Mouse (Mus musculus) stomach, embryonic 16.5 days (tissue): ENCODE measurements around the gene Mtcl1. TPM values are rescaled to one million over a fixed set of nuclear protein-coding genes. Genes with fewer than 3 reads are reported as not detected.

ENCODE experiments used
- ATAC-seq: fragments of 200-750 bp; cut with Nextera tagmentation; 2 replicates; pipeline ENCODE4 v1.8.0; 2017; ENCODE audit warnings: moderate number of reproducible peaks, moderate TSS enrichment; ENCODE audit not compliant: insufficient read depth, low FRiP score
- H3K27ac ChIP-seq: fragments of 300-500 bp; sonication (generic); 2 replicates; pipeline ENCODE4 v1.5.1; 2014; ENCODE audit warnings: low read length
- H3K27me3 ChIP-seq: fragments of 300-500 bp; sonication (generic); 2 replicates; pipeline ENCODE4 v1.6.1; 2014; ENCODE audit warnings: low read length, control low read depth, mixed read lengths; ENCODE audit not compliant: control insufficient read depth, insufficient read depth
- H3K36me3 ChIP-seq: fragments of 300-500 bp; sonication (generic); 2 replicates; pipeline ENCODE4 v1.6.1; 2014; ENCODE audit warnings: low read length; ENCODE audit not compliant: control insufficient read depth, insufficient read depth
- H3K4me1 ChIP-seq: fragments of 300-500 bp; sonication (generic); 2 replicates; pipeline ENCODE4 v1.6.1; 2014; ENCODE audit warnings: low read length, control low read depth, mixed read lengths; ENCODE audit not compliant: control insufficient read depth, insufficient read depth
- H3K4me2 ChIP-seq: fragments of 300-500 bp; sonication (generic); 2 replicates; pipeline ENCODE4 v1.6.1; 2014; ENCODE audit warnings: low read depth, low read length, mixed read lengths
- H3K4me3 ChIP-seq: fragments of 300-500 bp; sonication (generic); replicated peaks from 2 replicates; pipeline ENCODE4 v1.5.1; 2014; ENCODE audit warnings: mild to moderate bottlenecking, low read length
- H3K9ac ChIP-seq: fragments of 300-500 bp; sonication (generic); 2 replicates; pipeline ENCODE4 v1.6.1; 2014; ENCODE audit warnings: low read length
- H3K9me3 ChIP-seq: fragments of 300-500 bp; sonication (generic); replicated peaks from 2 replicates; pipeline ENCODE4 v1.6.1; 2016; ENCODE audit warnings: low read length, control low read depth; ENCODE audit not compliant: control insufficient read depth
- WGBS: fragments of 180-500 bp; shearing (Covaris S2); extraction: QIAGEN DNeasy Blood & Tissue Kit; methylation state at CpG from one replicate; pipeline ENCODE4 v1.1.7; 2014; 5-methylcytosine and 5-hydroxymethylcytosine counted together
- polyA plus RNA-seq: library from polyadenylated mRNA; unstranded; fragments of >200 nt; fragmentation: Nextera tagmentation; extraction: Ambion mirVana; gene quantifications from 2 replicates; pipeline ENCODE4 v1.2.1, GENCODE M21; 2015

Mtcl1 gene
- polyA plus RNA-seq, 1 experiment from 2014 or later: 6.1 TPM

DNA sequence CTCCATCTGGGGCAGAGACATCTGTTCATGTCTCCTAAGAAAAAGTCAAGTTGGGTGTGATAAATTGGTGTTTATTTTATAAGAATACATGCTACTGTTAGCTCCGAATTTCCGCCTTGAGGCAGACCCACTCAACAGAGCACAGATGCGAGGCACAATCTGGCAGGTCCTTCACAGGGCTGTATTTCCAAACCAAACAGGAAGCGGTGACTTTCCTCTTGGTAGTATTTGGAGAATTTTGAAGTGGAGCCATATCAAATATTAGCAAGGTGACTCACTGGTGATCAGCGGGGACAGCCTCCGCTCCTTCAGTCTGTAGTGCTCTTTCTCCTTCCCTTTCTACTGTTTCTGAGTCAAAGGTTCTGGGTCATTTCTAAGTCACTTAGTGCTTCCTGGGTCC, 97.3 kb downstream of the Mtcl1 start:
- H3K27me3 ChIP-seq: no peaks in the 10 kb centered on the region
- no peak overlapping the region for H3K9ac ChIP-seq
- H3K27ac ChIP-seq: peak overlapping the region; percentile 61
- WGBS: 42% methylated on average over 6 of the region's 6 CpGs
- peak; percentile 74; the same call in 1 of the 2 replicates for ATAC-seq
- no peaks in the 10 kb centered on the region; the same call in 1 of the 2 replicates for H3K36me3 ChIP-seq
- H3K4me2 ChIP-seq: no peak overlapping the region
- no peak overlapping the region for H3K4me3 ChIP-seq
- peaks cover 17% of the 10 kb centered on the region for H3K4me1 ChIP-seq
- H3K9me3 ChIP-seq: no peaks in the 10 kb centered on the region

DNA sequence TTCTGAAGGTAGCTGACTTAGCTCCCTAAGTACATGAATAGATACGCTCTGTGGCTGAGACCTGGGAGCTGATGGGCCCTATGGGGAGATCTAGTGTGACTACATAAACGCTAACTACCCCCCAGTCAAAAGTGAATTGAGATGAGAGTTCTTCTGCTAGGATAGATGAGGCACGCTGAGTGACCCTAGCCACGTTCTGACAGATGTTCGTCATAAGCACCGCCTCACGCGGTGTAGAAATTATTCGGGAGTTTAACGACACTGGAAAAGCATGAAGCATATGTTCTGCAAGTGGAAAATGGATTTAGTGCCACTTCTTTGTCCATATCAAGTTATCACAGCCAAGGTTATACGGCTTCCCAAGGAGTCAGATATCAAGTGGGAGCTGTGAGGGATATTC, 98.9 kb downstream of the Mtcl1 start:
- Histone ChIP-seq H3K4me3 (no peak overlapping the region), H3K27ac (no peak overlapping the region), H3K36me3 (no peaks in the 10 kb centered on the region; the same call in 1 of the 2 replicates), H3K4me2 (no peak overlapping the region), H3K27me3 (no peaks in the 10 kb centered on the region), H3K9me3 (no peaks in the 10 kb centered on the region), H3K9ac (no peak overlapping the region), H3K4me1 (peaks cover 17% of the 10 kb centered on the region)
- no peak for ATAC-seq
- WGBS: 87% methylated on average over 11 of the region's 11 CpGs

DNA sequence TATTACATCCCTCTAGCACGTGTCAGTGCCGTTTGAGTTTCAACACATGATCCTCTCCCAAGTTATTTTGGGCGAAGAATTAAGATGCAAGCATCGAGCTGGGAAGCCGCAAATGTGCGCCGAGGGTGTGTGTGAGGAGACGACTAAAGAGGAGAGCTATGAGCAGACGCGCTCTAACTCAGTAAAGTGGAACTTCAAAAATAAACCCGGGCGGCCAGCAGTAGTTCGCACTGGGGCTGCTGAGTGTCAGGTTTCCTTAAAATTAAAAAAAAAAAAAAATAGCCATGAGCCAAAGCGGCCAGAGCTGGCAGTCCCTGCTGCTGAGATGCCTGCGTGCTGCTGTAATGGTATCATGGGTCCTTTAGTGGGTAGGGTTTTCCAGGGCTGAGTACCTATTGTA, 99.4 kb downstream of the Mtcl1 start:
- H3K4me1 ChIP-seq: peaks cover 17% of the 10 kb centered on the region
- H3K4me2 ChIP-seq: no peak overlapping the region
- no peaks in the 10 kb centered on the region; the same call in 1 of the 2 replicates for H3K27me3 ChIP-seq
- H3K9me3 ChIP-seq: no peaks in the 10 kb centered on the region
- no peak overlapping the region for H3K9ac ChIP-seq
- no peak overlapping the region for H3K4me3 ChIP-seq
- no peaks in the 10 kb centered on the region for H3K36me3 ChIP-seq
- WGBS: 63% methylated on average over 15 of the region's 15 CpGs
- no peak overlapping the region for H3K27ac ChIP-seq
- no peak for ATAC-seq

DNA sequence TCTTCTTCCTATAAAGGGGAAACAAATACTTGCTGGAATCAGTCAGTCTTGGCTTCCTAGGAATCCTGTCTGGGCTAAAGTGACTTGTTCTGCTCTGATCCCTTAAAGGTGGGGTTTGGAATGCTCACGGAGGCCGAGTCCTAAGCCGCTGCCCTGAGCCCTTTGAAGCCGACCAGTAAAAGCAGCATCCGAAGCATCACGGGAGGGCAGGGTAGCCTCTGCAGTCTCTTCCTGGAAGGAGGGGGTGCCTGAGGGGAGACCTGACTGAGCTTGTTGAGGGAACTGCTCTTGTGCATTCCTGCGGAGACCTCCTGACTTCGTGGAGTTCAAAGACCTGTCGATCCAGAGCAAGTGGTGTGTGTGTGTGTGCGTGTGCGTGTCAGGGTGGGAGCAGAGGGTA, 103.2 kb downstream of the Mtcl1 start:
- Histone ChIP-seq H3K27ac (no peak overlapping the region), H3K9me3 (no peaks in the 10 kb centered on the region), H3K4me3 (no peak overlapping the region), H3K9ac (no peak overlapping the region), H3K27me3 (no peaks in the 10 kb centered on the region; the same call in 1 of the 2 replicates), H3K4me2 (no peak overlapping the region), H3K36me3 (peaks cover 13% of the 10 kb centered on the region; the same call in 1 of the 2 replicates), H3K4me1 (no peaks in the 10 kb centered on the region; the same call in 1 of the 2 replicates)
- no peak for ATAC-seq
- WGBS: 66% methylated on average over 11 of the region's 11 CpGs

DNA sequence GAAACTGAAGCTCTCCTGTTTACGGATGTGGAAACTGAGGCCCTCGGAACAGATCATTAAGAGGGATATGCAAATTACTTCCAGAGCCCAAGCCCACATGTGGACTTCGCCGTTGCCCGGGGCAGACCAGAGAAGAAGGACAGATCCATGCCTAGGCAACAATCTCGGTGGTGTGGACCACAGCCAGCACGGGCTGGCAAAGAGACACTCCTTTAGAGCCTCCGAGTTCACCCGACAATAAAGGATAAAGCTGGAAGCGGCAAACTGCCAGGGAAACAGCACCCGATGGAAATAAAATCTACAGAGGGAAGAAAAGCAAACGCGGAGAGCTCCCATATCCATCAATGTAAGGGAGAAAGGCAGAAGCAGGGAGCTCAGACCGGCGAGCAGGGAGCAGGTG, 103.9 kb downstream of the Mtcl1 start:
- H3K27me3 ChIP-seq: no peaks in the 10 kb centered on the region; the same call in 1 of the 2 replicates
- no peak overlapping the region for H3K4me3 ChIP-seq
- H3K36me3 ChIP-seq: peaks cover 13% of the 10 kb centered on the region; the same call in 1 of the 2 replicates
- no peaks in the 10 kb centered on the region for H3K4me1 ChIP-seq
- ATAC-seq: no peak
- no peak overlapping the region for H3K4me2 ChIP-seq
- 83% methylated on average over 15 of the region's 15 CpGs for WGBS
- H3K9ac ChIP-seq: no peak overlapping the region
- no peak overlapping the region for H3K27ac ChIP-seq
- no peaks in the 10 kb centered on the region for H3K9me3 ChIP-seq

DNA sequence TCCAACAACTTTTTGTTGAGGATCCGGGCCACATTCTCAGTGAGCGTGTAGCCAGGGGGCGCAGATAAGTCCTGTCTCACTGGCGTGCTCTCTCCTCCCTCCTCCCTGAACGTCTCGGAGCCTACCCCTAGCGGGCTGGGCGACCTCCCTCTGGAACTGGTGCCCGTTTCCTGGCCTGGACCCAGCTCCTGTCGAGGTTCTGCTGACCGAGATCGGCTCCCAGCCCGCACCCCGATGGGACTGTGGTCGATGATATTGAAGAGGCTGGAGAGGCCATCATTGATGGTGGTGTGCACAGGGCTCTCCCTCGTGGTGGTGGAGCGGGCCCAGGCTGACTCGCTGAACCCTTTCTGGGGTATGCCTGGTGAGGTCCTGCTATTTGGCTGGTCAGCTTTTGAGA, 106.6 kb downstream of the Mtcl1 start:
- H3K27ac ChIP-seq: no peak overlapping the region
- no peak for ATAC-seq
- no peak overlapping the region for H3K4me2 ChIP-seq
- 91% methylated on average over 18 of the region's 18 CpGs for WGBS
- H3K36me3 ChIP-seq: peaks cover 13% of the 10 kb centered on the region; the same call in 1 of the 2 replicates
- H3K9me3 ChIP-seq: no peaks in the 10 kb centered on the region
- no peak overlapping the region for H3K9ac ChIP-seq
- H3K27me3 ChIP-seq: no peaks in the 10 kb centered on the region; the same call in 1 of the 2 replicates
- H3K4me3 ChIP-seq: no peak overlapping the region
- H3K4me1 ChIP-seq: no peaks in the 10 kb centered on the region

DNA sequence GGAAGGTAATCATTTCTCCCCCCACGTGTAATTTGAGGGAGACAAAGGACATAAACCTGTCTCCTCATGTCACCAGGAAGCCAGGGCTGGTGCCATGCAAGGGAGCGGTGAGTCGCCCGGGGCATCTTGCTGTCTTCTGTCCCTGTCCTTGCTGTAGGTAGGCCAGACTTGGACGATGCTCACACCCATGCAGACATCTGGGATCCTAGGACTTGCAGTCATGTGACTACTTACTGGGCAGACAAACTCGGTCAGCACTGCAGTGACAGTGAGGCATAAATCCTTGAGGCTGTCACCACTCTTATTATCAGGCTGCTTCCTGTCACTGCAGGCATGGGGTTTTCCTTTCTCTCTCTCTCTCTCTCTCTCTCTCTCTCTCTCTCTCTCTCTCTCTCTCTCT, 107.9 kb downstream of the Mtcl1 start:
- ATAC-seq: no peak
- Histone ChIP-seq H3K27ac (no peak overlapping the region), H3K4me2 (no peak overlapping the region), H3K4me3 (no peak overlapping the region), H3K36me3 (peaks cover 13% of the 10 kb centered on the region; the same call in 1 of the 2 replicates), H3K27me3 (no peaks in the 10 kb centered on the region; the same call in 1 of the 2 replicates), H3K9ac (no peak overlapping the region), H3K9me3 (no peaks in the 10 kb centered on the region), H3K4me1 (no peaks in the 10 kb centered on the region)
- WGBS: 72% methylated on average over 6 of the region's 6 CpGs

DNA sequence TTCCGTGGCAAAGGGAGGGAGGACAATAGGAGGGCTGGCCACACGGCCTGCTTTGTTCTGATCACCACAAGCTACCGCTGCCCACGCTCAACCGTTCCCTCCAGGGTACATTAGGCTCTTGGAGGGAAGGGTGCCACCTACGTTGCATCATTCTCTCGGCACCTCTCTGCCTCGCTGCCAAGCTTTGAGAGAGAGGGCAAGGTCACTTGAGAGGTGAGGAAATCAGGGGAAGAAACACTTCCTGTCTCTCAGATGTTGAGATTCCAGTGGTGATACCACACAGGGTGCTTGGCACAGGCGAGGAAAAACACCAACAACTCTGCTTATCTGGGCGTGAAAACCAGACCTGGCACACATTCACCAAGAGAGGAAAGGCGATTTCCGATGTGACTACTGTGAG, 108.8 kb downstream of the Mtcl1 start:
- Histone ChIP-seq H3K9me3 (no peaks in the 10 kb centered on the region), H3K4me3 (no peak overlapping the region), H3K4me1 (no peaks in the 10 kb centered on the region), H3K27ac (no peak overlapping the region), H3K36me3 (peaks cover 13% of the 10 kb centered on the region; the same call in 1 of the 2 replicates), H3K4me2 (no peak overlapping the region), H3K9ac (no peak overlapping the region), H3K27me3 (no peaks in the 10 kb centered on the region; the same call in 1 of the 2 replicates)
- WGBS: 74% methylated on average over 12 of the region's 12 CpGs
- no peak for ATAC-seq

DNA sequence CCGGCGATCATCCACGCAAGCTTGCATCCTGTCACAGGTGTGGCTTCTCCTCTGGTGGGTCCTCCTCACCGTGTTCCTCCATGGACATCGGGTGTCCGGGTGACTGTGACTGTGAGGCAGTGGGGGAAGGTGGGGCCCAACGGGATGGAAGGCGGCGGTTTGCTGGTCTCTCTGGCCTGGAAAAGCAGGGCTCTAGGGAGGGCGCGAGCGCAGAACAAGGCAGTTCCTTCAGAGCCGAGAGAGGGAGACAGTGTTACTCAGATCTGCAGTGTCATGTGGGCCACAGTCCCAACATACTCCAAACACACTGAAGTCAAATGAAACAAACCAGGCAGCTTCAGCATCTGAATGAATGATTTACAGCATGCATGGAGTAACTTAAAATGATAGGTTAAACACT, 111.6 kb downstream of the Mtcl1 start:
- Histone ChIP-seq H3K9me3 (no peaks in the 10 kb centered on the region), H3K4me2 (no peak overlapping the region), H3K9ac (no peak overlapping the region), H3K27ac (no peak overlapping the region), H3K4me1 (no peaks in the 10 kb centered on the region), H3K4me3 (no peak overlapping the region), H3K36me3 (peaks cover 2% of the 10 kb centered on the region; the same call in 1 of the 2 replicates), H3K27me3 (no peaks in the 10 kb centered on the region)
- no peak for ATAC-seq
- 89% methylated on average over 13 of the region's 13 CpGs for WGBS
